Mouse (Mus musculus): ENCODE measurements around the gene 6030468B19Rik.
"Not testable (repeated sequence)": the region's sequence is repeated elsewhere in the genome, so short reads cannot be mapped to it uniquely, and the experiment has no call there.

Gene 6030468B19Rik

DNA sequence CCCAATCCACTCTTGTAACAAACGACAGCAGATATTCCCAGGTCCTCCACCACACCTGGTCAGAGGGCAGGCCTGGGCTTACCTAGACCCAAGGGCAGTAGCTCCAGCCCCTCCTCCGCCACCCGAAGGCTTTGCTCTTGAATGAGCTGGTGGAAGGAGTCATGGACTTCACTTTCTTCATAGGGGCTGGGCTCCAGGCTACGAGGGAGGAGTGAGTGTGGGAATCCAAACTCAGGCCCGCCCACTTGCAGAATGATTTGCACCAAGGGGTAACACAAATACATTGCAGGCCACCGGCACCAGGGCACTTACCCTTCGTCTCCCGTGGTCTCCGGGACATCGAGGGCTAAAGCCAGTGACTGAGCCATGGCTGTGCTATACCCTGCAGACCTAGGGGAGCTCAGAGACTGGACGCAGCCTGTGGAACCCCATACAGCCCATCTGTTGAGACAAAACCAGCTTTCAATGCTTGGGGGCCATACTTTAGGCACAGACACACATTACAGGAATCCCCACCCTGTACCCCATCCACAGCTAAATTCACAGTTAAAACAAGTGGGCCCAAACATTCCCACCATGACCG, 18.5 kb upstream of the 6030468B19Rik start:
- peak in 1 of 2 experiments; percentile 29 for DNase-seq (ENCODE audit: low spot score in 2 of 2)

DNA sequence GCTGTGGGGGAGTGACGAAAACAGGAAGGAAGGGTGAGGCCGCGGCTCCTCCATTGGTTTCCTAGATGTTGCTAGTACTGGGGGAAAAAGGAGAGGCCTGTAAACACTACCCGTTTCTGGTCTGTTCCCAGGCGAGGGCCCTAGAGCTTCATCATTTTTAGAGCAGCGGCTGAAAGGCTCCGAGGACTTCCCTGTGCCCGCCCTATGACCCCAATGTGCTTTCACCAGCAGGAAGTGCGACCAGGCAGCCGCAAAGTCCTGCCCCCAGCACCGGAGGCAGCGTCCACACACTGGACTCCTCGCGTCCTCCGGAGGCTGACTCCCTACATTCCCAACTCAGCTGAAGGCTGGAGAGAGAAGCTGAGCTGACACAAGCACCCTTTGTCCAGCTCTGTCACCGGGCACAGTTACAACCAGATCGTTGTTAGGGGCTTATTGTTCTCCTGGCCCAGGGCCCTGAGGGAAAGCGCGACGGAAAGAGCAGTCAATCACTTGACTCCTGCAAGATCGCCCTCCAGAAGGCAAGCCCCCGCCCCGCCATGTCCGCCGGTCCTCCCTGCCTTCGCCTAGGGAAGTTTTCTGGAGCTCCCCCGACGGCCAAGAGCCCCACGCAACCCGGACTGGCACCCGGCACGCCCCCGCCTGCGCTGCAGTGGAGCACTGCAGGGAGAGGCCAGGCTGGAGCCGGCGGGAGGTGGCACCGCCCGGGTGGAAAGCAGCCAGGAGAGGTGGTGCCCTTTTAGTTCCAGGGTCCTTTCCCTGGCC, 17.8 kb upstream of the 6030468B19Rik start:
- peak; percentile 63 to 65 for DNase-seq (ENCODE audit: low spot score in 2 of 2)

DNA sequence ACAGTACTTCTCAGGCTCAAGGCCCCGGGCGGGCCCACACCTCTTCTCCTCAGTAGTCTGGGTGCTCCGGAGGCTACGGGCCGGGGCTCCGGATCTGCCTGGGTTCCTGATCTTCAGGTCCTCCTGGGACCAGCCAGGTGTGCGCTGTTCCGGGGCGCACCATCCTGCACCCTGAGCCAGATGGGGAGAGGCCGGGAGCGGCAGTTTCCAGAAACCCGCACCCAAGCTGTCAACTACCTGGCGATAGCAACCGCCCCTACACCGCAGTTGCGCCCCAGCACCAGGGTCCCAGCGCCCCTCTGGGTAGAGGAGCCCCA, 17.3 kb upstream of the 6030468B19Rik start:
- peak in 1 of 2 experiments; percentile 76 for DNase-seq (ENCODE audit: low spot score in 2 of 2)

DNA sequence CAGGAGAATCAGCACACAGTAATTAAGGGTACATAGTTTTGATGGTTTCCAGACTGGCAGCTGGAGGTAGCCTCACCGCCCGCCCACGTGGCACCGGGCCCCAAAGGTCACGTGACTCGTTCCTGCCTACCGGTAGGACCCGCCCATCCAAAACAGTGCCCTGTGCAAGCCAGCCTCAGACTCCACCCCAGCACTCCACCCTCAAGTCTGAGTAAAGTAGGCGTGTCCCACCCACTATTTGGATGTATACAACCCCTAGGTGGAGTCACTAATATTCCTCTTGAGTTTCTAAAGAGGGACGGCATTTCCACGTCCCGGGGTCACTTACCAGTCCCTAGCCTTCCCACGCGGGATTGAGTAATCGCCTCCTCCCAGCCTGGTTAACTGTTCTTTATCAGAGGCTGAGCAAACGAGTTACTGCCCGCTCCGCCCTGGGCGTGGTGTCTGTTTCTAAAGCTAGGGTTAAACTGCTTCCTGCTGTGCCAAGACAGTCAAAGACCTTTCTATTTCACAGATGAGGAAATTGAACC, 16.8 kb upstream of the 6030468B19Rik start:
- peak; percentile 81 to 90 for DNase-seq (ENCODE audit: low spot score in 2 of 2)

DNA sequence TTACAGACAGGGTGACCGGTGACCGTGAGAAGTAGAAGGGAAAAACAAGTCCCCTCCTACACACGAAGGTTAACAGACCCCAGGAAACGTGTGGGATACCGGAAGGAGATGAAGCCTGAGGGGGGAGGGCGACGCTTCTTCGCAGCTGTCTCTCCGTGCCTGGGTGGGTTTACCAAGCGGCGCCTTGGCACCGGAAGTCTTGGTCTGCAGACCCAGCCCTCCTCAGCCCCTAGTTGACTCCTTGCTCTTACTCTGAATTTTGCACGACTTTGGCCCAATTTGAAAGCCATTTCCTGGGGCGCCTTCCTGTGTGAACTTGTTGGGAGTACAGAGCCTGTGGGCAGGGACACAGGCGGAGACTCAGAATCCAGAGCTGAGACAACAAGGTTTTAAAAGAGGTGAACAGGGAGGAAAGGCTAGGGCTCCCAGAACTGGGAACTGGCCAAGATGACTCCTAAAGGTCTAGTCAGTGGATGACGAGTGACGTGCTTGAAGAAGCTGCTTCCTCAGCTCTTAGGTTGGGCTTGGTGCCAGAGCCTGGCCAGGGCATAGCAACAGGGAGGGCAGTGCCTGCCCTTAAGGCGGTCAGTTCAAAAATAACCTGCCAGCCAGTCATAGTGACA, 16.1 kb upstream of the 6030468B19Rik start:
- DNase-seq (ENCODE audit: low spot score in 2 of 2) = peak; percentile 57 to 64

DNA sequence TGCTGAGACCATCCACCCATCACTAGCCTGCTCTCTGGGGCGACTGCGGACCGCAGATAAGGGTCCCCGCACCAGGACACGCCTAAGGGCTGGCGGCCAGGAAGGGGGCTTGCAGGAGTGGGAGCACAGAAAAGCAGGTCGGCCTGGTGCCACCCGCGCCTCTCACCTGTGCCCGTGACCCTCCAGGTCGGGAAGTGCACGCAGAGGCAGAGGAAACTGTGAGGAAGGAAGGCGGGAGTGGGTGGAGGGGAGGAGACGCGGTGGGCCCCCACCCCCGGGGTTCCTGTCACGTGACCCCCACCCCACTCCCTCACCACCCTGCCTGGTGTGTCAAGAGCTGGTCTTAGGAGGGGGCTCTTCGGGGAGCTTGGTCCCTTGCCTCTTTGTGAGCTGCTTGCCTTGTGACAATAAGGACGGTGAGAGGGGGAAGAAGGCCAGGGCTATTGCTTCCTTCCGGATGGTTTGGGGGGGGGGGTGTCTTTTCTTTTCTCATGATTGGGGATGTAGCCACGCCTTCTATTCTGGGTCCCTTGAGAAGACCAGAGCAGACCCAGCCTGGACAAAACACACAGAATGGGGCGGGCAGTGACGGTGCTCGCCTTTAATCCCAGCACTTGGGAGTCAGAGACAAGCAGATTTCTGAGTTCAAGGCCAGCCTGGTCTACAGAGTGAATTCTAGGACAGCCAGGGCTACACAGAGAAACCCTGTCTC, 15.3 kb upstream of the 6030468B19Rik start, which contains the start of the genes Tmc8 and Tmc6:
Tmc8 (plus strand) TSS at position 84 of the 712 bp plus-strand sequence.
Tmc6 (minus strand) TSS at position 206 of the 712 bp plus-strand sequence.
- DNase-seq (ENCODE audit: low spot score in 2 of 2) = no peak

DNA sequence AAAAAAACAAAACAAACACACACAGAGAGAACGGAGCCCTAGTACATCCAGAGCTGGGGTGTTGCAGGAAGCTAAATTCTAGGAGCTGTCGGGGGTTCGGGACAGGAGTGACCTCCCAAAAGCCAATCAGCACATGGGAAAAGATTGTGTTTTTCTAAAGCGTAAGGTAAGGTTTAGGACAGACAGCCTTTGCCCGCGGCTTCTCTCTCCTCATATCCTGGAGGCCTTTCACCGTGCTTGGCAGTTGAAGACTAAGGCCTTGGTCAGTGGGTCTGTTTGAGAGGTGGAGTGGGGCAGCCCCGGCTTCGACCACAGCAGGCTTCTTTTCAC, 14.8 kb upstream of the 6030468B19Rik start:
- DNase-seq (ENCODE audit: low spot score in 2 of 2) = no peak

DNA sequence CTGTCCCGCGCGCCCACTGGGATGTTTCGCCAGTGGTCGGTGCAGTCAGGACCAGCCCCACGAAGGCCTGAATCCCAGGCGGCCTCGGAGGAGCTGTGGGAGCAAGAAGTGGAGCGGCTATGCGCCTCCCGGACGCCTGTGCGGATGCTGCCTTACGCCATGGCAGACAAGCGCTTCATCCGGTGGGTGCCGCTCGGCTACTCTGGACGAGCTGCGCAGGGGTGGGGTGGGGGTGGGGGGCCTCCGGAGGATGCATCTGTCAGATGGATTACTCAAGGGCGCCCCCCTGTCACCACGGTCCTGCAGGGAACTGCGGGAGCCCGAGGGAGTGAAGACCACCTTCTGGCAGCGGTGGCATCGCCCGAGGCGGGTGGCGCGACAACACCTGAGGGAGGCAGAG, 14.4 kb upstream of the 6030468B19Rik start:
- peak in 1 of 2 experiments; percentile 31 for DNase-seq (ENCODE audit: low spot score in 2 of 2)

DNA sequence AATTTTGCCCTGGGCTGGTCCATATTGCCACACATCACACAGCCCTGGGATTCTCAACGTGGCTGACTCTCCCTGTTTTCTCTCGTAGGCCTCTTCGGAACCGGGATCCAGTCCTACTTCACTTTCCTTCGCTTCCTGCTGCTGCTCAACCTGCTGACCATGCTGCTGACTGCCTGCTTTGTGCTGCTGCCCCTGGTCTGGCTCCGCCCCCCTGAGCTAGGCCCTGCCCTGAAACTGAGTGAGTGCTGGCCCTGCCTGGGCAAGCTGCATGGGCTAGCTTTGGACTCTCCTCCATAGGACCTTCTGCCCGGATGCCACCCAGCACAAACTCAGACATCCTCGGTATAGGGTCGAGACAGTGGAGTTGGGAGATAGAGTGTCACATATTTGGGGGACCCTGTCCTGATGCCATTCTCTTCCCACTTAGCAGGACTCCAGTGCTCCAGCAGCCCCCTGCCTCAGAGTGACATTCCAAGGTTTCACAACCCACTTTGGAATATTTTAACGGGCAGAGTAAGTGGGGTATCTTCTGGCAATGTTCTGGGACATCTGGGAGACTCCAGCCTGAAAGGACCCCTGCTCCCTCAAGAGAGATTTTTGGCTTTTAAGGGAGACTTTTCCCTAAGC, 13.7 kb upstream of the 6030468B19Rik start:
- peak in 1 of 2 experiments; percentile 34 for DNase-seq (ENCODE audit: low spot score in 2 of 2)

DNA sequence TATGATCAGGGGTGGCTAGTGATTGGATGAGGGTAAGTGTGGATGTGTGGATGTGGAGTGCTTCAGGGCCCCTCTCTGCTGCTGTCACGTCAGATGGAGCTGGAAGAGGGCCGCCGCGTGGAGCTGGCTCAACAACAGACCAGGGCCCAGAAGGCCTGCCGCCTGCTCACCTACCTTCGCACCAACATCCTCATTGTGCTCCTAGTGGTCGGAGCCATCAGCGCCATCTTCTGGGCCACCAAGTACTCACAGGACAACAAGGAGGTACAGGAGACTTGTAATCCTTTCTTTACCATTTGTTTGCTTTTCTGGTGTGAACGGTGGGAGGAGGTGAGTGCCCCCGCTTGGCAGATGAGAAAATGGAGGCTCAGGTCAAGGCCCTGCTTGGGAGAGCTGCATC, 11.2 kb upstream of the 6030468B19Rik start:
- DNase-seq (ENCODE audit: low spot score in 2 of 2) = peak in 1 of 2 experiments; percentile 55

DNA sequence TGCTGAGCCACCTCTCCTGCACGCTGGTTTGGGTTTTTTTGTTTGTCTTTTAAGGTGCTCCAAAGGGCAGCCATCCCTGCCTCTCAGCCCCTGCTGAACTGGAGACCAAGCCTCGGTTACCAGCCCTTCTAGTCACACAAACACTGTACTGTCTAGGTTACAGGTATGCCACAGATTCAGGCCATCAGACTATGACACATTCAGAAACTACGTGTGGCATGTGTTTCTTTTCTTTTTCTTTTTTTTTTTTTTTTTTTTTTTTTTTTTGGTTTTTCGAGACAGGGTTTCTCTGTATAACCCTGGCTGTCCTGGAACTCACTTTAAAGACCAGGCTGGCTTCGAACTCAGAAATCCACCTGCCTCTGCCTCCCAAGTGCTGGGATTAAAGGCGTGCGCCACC, 9.0 kb upstream of the 6030468B19Rik start:
- DNase-seq (ENCODE audit: low spot score in 2 of 2) = not testable (repeated sequence)

DNA sequence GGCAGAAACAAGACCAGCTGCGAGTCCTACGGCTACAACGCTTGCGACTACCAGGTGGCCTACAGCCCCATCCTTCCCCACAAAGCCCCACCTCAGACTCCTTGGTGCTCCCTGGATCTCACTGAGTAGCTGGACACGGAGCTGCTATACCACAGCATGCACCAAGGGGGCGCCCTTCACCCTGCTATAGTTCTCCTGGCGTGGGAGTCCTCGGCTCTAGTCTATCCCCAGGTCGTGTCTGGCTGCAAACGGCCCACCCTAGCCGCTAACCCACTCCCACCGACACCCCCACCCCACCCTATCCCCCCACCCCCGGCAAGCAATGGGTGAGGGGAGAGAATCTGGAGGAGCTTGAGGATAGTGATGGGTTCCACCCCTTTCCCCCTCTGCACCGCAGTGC, 7.2 kb upstream of the 6030468B19Rik start:
- DNase-seq (ENCODE audit: low spot score in 2 of 2) = peak; percentile 60 to 73

DNA sequence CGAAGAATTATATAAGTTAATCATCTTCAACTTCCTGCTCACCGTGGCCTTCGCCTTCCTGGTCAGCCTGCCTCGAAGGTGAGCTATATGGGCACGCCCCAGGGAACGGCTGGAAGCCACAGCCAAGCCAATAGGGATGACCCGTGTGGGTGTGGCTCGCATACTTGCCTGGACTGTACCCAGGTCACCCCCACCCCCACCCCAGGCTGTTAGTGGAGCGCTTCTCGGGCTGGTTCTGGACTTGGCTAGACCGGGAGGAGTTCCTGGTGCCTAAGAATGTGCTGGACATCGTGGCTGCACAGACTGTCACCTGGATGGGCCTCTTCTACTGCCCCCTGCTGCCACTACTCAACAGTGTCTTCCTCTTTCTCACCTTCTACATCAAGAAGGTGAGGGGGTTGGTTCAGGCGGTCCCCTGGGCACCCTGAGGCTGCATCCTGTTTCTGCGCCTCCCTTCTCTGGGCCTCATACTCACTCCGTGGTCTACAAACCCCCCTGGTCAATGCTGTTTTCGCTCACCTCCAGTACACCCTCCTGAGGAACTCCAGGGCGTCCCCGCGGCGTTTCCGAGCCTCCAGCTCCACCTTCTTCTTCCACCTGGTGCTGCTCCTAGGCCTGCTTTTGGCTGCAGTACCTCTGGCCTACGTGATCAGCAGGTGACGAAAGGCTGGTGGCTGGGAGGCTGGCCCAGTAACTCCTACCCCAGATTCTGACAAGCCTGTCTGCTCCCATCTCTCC, 6.6 kb upstream of the 6030468B19Rik start:
- DNase-seq (ENCODE audit: low spot score in 2 of 2) = peak; percentile 55 to 70

DNA sequence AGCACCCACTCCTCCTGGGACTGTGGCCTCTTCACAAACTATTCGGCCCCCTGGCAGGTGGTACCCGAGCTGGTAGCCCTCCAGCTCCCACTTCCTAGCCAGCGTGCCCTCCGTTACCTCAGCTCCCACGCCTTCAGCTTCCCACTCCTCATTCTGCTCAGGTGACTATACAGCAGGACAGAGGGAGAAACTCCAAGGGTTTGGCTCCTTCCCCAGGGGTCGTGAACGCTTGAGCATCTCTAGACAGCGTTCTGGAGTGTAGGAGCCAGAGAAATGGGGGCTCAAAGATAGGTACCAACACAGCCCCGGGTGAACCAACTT, 6.1 kb upstream of the 6030468B19Rik start:
- no peak for DNase-seq (ENCODE audit: low spot score in 2 of 2)

DNA sequence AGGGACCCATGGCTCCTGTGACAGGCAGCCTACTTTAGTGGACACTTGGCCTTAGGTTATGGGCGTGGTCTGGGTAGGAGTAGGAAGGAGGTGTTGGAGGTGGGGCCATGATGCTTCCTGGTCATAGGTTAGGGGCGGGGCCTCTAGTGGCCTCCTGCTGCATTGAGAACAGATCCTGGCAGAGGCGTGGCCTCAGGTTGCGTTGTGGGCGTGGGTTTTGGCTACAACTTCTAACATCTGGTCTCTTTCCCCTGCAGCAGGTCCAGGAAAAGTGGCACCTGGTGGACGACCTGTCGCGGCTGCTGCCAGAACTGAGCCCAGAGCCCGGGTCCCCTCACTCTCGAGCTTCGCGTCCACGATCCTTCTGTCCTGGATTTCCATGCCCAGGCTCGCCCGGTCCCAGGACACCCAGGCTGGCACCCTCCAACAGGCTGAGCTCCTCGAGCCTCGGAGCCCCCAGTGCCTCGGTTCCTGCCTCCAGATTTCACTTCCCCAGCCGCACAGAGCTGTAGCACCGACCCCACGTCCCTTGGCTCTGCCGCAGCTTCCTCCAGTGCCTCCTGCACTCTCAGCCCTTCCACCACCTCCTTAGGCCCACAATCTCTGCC, 5.1 kb upstream of the 6030468B19Rik start:
- peak; percentile 62 to 80 for DNase-seq (ENCODE audit: low spot score in 2 of 2)

DNA sequence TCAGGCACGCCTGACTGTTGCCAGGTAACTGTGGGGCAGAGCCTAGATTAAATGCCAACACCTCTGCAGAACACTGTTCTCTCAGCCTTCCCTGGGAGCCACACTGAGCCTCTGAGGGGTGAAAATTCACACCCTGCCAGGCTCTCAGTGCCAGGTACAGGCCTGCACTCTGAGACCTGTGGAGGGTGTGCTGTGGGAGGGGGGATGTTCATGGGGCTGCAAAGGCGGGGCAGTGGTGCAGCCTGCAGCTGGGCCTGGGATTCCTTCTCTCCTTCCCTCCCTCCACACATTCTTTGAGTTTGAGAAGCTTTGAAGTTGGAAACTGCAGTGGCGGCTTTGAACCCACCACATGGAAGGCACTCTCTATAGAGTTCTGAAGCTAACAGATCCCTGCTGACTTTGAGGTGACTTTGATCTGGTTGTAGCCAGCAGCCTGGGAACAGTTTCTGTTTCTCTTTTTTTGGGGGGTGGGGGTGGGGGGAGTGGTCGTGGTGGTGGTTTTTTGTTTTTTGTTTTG, 3.4 kb upstream of the 6030468B19Rik start:
- no peak for DNase-seq (ENCODE audit: low spot score in 2 of 2)

DNA sequence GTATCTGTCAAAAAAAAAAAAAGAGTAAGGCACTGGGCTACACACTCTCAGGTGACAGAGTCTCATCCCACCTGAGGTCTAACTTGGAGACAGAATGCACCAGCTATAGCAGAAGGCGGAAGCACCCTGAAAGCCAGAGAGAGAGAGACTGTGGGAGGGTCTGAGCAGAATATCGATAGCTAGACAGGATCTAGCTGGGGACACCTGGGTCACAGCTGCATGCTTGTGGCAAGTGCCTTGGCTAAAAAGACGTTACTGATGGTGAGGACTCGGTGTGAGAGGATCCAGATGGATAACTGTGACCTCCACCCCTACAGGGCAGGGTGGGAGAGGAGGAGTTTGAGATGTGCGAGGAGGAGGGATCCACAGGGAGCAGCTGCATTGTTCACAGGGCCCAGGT, 506 bp upstream of the 6030468B19Rik start:
- no peak for DNase-seq (ENCODE audit: low spot score in 2 of 2)

DNA sequence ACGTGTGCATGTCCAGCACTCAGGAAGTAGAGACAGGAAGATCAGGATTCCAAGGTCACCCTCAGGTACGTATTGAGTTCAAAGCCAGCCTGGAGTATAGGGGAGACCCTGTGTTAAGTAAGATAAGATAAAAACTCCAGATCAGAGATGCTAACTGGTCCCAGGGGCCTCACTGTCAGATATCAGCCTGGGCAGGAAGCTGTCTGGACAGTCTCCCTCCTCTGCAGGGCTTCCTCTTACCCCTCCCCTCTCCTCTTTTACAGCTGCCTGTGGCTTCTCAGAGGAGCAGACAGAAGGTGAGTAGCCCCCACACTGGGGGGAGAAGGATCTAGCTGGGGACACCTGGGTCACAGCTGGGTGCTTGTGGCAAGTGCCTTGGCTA, 691 bp downstream of the 6030468B19Rik start:
- DNase-seq (ENCODE audit: low spot score in 2 of 2) = no peak

DNA sequence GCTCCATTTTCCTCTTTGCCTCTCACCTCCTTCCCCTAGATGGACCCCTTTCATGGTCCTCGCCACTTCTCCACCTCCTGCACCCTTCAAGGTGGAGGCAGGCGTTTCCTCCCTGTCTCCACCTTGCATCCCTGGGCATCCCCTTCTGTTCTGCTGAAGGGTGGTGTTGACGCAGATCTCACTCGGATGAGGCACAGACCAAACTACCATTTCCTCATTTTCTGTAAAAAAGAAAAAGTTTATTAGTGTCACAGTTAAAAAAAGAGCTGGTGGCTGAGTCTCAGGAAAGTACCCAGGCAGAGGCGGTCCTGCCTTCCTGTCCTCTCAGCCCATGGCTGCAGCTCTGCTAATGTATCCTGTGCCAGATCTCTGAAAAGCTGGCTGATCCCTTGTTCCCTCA, 1.7 kb downstream of the 6030468B19Rik start:
- DNase-seq (ENCODE audit: low spot score in 2 of 2) = no peak

DNA sequence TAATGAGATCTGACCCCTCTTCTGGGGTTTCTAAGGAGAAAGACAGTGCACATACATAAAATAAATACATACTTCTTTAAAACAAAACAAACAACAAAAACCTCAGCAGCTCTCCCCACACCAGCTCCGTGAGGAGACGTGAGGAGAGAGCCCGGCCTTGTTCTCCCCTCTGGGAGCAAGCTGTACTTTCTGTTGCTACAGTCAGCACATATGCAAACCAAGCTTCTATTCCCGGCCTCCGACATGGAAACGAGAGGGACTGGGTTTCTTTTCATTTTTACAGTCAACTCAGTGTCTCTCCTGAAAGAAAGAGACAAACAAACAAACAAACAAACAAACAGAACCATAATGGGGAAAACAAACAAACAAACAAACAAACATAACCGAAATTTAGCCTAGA, 2.6 kb downstream of the 6030468B19Rik start:
- DNase-seq (ENCODE audit: low spot score in 2 of 2) = no peak

DNA sequence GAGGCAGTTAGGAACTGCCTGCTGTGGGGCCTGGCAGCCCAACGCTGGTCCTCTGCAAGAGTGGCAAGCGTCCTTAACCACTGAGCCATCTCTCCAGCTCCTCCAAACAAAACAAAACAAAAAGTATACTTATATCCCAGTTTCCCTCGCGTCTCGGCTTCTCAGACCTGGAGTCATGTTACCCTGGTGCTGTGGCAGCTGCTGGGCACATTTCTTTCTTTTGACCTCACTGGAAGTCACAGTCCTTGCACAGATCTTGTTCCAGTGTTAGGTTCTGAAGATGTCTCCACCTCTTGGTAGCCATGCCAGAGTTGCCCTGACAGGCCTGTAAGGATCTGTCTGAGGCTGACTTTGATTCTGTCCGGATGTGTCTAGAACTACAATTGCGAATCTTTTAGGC, 4.2 kb downstream of the 6030468B19Rik start:
- DNase-seq (ENCODE audit: low spot score in 2 of 2) = no peak

All from urinary bladder, adult 18-20 months (tissue).